Mouse (Mus musculus) liver, adult 10 weeks (tissue): ENCODE results near the gene Diexf. TPM values are rescaled to one million over a fixed set of nuclear protein-coding genes. Genes with fewer than 3 reads are reported as not detected.

ENCODE experiments used
- polyA plus RNA-seq: library from polyadenylated mRNA; stranded (reverse); fragments of 350-450 nt; fragmentation: Illumina TruSeq; extraction: RNeasy Lipid Tissue Mini Kit (QIAGEN cat#74804); gene quantifications from one replicate; pipeline ENCODE4 v1.2.3, GENCODE M21; 2014; ENCODE audit warnings: low read depth, low replicate concordance

Diexf gene
- 7.0 TPM for polyA plus RNA-seq

GRCm38 (mm10) chr1:193129786-193130455, at the start of gene Diexf:
Gene Diexf (minus strand): TSS chr1:193130272.

GRCm38 (mm10) chr1:193167746-193168145, 37.7 kb upstream of the Diexf start, which contains the start of gene A130010J15Rik:
Gene A130010J15Rik (plus strand): TSS chr1:193168046.

GRCm38 (mm10) chr1:193152872-193153271, 22.8 kb upstream of the Diexf start, which contains the start of gene Irf6:
Gene Irf6 (plus strand): TSS chr1:193153111.

Other genes with a start within 250 kb of the Diexf start
- not detected for gene Syt14, start 94.5 kb downstream of the Diexf start, polyA plus RNA-seq
- gene Irf6, start 22.8 kb upstream of the Diexf start, polyA plus RNA-seq: 63.1 TPM
- gene A130010J15Rik, start 37.8 kb upstream of the Diexf start, polyA plus RNA-seq: 10.2 TPM
- 1.0 TPM for gene Traf3ip3, start 71.4 kb upstream of the Diexf start, polyA plus RNA-seq
- gene Lamb3, start 77.4 kb upstream of the Diexf start, polyA plus RNA-seq: 0.64 TPM
- gene Hsd11b1, start 133.8 kb upstream of the Diexf start, polyA plus RNA-seq: 1,112 TPM
- 7.1 TPM for gene G0s2, start 142.9 kb upstream of the Diexf start, polyA plus RNA-seq
- gene Camk1g, start 240.0 kb upstream of the Diexf start, polyA plus RNA-seq: not detected